Mouse (Mus musculus): Measurements from ENCODE around the gene Dph2. TPM values are rescaled to one million over a fixed set of nuclear protein-coding genes. Genes with fewer than 3 reads are reported as not detected.

Dph2 gene
- polyA plus RNA-seq, 1 experiment = 45.8 TPM

GRCm38 (mm10) chr4:117885093-117885492 is 6.7 kb downstream of the Dph2 start:
- TF ChIP-seq CTCF (IDR thresholded peaks at IDR 0.05; ENCODE audit: borderline replicate concordance, control insufficient read depth, extremely low read depth, insufficient read depth, low read length, poor library complexity) = no peak
- no peak for TF ChIP-seq POLR2A (IDR thresholded peaks at IDR 0.05; ENCODE audit: control insufficient read depth, extremely low read depth, insufficient read depth, low read length, poor library complexity)
- H3K4me3 ChIP-seq (ENCODE audit: control insufficient read depth, insufficient read depth, low read length) = no peak overlapping the region
- H3K36me3 ChIP-seq (ENCODE audit: control insufficient read depth, insufficient read depth, low read length) = no peaks in the 10 kb centered on the region; the same call in 1 of the 2 replicates
- H3K4me1 ChIP-seq (replicated peaks; ENCODE audit: control insufficient read depth, insufficient read depth, low read length) = peaks cover 10% of the 10 kb centered on the region
- 97% methylated on average over 10 of the region's 10 CpGs for WGBS
- no peak for DNase-seq
- no peaks in the 10 kb centered on the region; the same call in 1 of the 2 replicates for H3K27me3 ChIP-seq (ENCODE audit: control insufficient read depth, insufficient read depth, low read length)
- no peak overlapping the region for H3K27ac ChIP-seq (ENCODE audit: control insufficient read depth, insufficient read depth, low read length)

- H3K27me3 ChIP-seq (ENCODE audit: control insufficient read depth, insufficient read depth, low read length) = no peaks in the 10 kb centered on the region; the same call in 1 of the 2 replicates
- 100% methylated on average over 1 of the region's 1 CpGs for WGBS
These were observed 7.7 kb downstream of the Dph2 start for GRCm38 (mm10) chr4:117884146-117884545.

GRCm38 (mm10) chr4:117882701-117883691 is 8.8 kb downstream of the Dph2 start, which contains the start of gene B4galt2:
B4galt2 (minus strand) TSS chr4:117883487.
- no peak within 1 kb of the TSS for H3K27ac ChIP-seq (ENCODE audit: control insufficient read depth, insufficient read depth, low read length)
- H3K4me3 ChIP-seq (ENCODE audit: control insufficient read depth, insufficient read depth, low read length) = 0 out of 2 replicates have a peak within 1 kb of the TSS, but pooled peaks have one; percentile 17

More at GRCm38 (mm10) chr4:117884146-117884545, 7.7 kb downstream of the Dph2 start:
- no peak overlapping the region for H3K4me3 ChIP-seq (ENCODE audit: control insufficient read depth, insufficient read depth, low read length)
- H3K36me3 ChIP-seq (ENCODE audit: control insufficient read depth, insufficient read depth, low read length) = no peaks in the 10 kb centered on the region; the same call in 1 of the 2 replicates
- DNase-seq = no peak
- TF ChIP-seq CTCF (IDR thresholded peaks at IDR 0.05; ENCODE audit: borderline replicate concordance, control insufficient read depth, extremely low read depth, insufficient read depth, low read length, poor library complexity) = no peak
- no peak for TF ChIP-seq POLR2A (IDR thresholded peaks at IDR 0.05; ENCODE audit: control insufficient read depth, extremely low read depth, insufficient read depth, low read length, poor library complexity)
- H3K4me1 ChIP-seq (replicated peaks; ENCODE audit: control insufficient read depth, insufficient read depth, low read length) = peaks cover 10% of the 10 kb centered on the region
- H3K27ac ChIP-seq (ENCODE audit: control insufficient read depth, insufficient read depth, low read length) = no peak overlapping the region

GRCm38 (mm10) chr4:117878703-117879102 is 13.1 kb downstream of the Dph2 start:
- H3K4me1 ChIP-seq (replicated peaks; ENCODE audit: control insufficient read depth, insufficient read depth, low read length) = no peaks in the 10 kb centered on the region; the same call in 1 of the 2 replicates
- WGBS = 73% methylated on average over 5 of the region's 5 CpGs
- no peak overlapping the region for H3K27ac ChIP-seq (ENCODE audit: control insufficient read depth, insufficient read depth, low read length)
- TF ChIP-seq CTCF (IDR thresholded peaks at IDR 0.05; ENCODE audit: borderline replicate concordance, control insufficient read depth, extremely low read depth, insufficient read depth, low read length, poor library complexity) (no peak), POLR2A (IDR thresholded peaks at IDR 0.05; ENCODE audit: control insufficient read depth, extremely low read depth, insufficient read depth, low read length, poor library complexity) (no peak)
- no peak overlapping the region for H3K4me3 ChIP-seq (ENCODE audit: control insufficient read depth, insufficient read depth, low read length)
- DNase-seq = no peak
- H3K27me3 ChIP-seq (ENCODE audit: control insufficient read depth, insufficient read depth, low read length) = no peaks in the 10 kb centered on the region; the same call in 1 of the 2 replicates
- no peaks in the 10 kb centered on the region for H3K36me3 ChIP-seq (ENCODE audit: control insufficient read depth, insufficient read depth, low read length)

More at GRCm38 (mm10) chr4:117882701-117883691, 8.8 kb downstream of the Dph2 start, which contains the start of gene B4galt2:
- Histone ChIP-seq H3K4me1 (replicated peaks; ENCODE audit: control insufficient read depth, insufficient read depth, low read length) (peaks cover 10% of the 10 kb centered on the region), H3K27me3 (ENCODE audit: control insufficient read depth, insufficient read depth, low read length) (no peaks in the 10 kb centered on the region; the same call in 1 of the 2 replicates), H3K36me3 (ENCODE audit: control insufficient read depth, insufficient read depth, low read length) (no peaks in the 10 kb centered on the region; the same call in 1 of the 2 replicates)
- DNase-seq = peak; percentile 31
- WGBS = 5% methylated on average over 101 of the region's 103 CpGs
- TF ChIP-seq POLR2A (IDR thresholded peaks at IDR 0.05; ENCODE audit: control insufficient read depth, extremely low read depth, insufficient read depth, low read length, poor library complexity) = no peak
- no peak for TF ChIP-seq CTCF (IDR thresholded peaks at IDR 0.05; ENCODE audit: borderline replicate concordance, control insufficient read depth, extremely low read depth, insufficient read depth, low read length, poor library complexity)

- Histone ChIP-seq H3K4me1 (replicated peaks; ENCODE audit: control insufficient read depth, insufficient read depth, low read length) (no peaks in the 10 kb centered on the region; the same call in 1 of the 2 replicates), H3K36me3 (ENCODE audit: control insufficient read depth, insufficient read depth, low read length) (no peaks in the 10 kb centered on the region), H3K27me3 (ENCODE audit: control insufficient read depth, insufficient read depth, low read length) (no peaks in the 10 kb centered on the region; the same call in 1 of the 2 replicates), H3K27ac (ENCODE audit: control insufficient read depth, insufficient read depth, low read length) (no peak overlapping the region), H3K4me3 (ENCODE audit: control insufficient read depth, insufficient read depth, low read length) (no peak overlapping the region)
- DNase-seq = peak; percentile 65
- TF ChIP-seq CTCF (IDR thresholded peaks at IDR 0.05; ENCODE audit: borderline replicate concordance, control insufficient read depth, extremely low read depth, insufficient read depth, low read length, poor library complexity) (no peak), POLR2A (IDR thresholded peaks at IDR 0.05; ENCODE audit: control insufficient read depth, extremely low read depth, insufficient read depth, low read length, poor library complexity) (no peak)
- 82% methylated on average over 10 of the region's 10 CpGs for WGBS
These were observed 13.5 kb downstream of the Dph2 start for GRCm38 (mm10) chr4:117878301-117878700.

- TF ChIP-seq POLR2A (IDR thresholded peaks at IDR 0.05; ENCODE audit: control insufficient read depth, extremely low read depth, insufficient read depth, low read length, poor library complexity) (no peak), CTCF (IDR thresholded peaks at IDR 0.05; ENCODE audit: borderline replicate concordance, control insufficient read depth, extremely low read depth, insufficient read depth, low read length, poor library complexity) (no peak)
- 94% methylated on average over 9 of the region's 9 CpGs for WGBS
- Histone ChIP-seq H3K27ac (ENCODE audit: control insufficient read depth, insufficient read depth, low read length) (no peak overlapping the region), H3K4me3 (ENCODE audit: control insufficient read depth, insufficient read depth, low read length) (no peak overlapping the region), H3K36me3 (ENCODE audit: control insufficient read depth, insufficient read depth, low read length) (no peaks in the 10 kb centered on the region), H3K27me3 (ENCODE audit: control insufficient read depth, insufficient read depth, low read length) (no peaks in the 10 kb centered on the region), H3K4me1 (replicated peaks; ENCODE audit: control insufficient read depth, insufficient read depth, low read length) (no peaks in the 10 kb centered on the region; the same call in 1 of the 2 replicates)
- no peak for DNase-seq
These were observed 18.2 kb downstream of the Dph2 start for GRCm38 (mm10) chr4:117873615-117874014.
